Mouse (Mus musculus) induced T-regulatory cell, adult 2 months (primary cell): ENCODE results near the gene Trmt44.
A peak's percentile ranks its signal among the peaks of the same experiment; 100 is the strongest.

ENCODE experiments used
- DNase-seq: peaks from one replicate; pipeline ENCODE4 v3.0.0-alpha.2; 2012; ENCODE audit warnings: low read depth

The Trmt44 gene

GRCm38 (mm10) chr5:35574653-35575599, at the start of gene Trmt44:
Trmt44 (minus strand) TSS chr5:35575070.
- peak; percentile 91 for DNase-seq

GRCm38 (mm10) chr5:35623831-35624230, 49.0 kb upstream of the Trmt44 start:
- no peak for DNase-seq

DNA sequence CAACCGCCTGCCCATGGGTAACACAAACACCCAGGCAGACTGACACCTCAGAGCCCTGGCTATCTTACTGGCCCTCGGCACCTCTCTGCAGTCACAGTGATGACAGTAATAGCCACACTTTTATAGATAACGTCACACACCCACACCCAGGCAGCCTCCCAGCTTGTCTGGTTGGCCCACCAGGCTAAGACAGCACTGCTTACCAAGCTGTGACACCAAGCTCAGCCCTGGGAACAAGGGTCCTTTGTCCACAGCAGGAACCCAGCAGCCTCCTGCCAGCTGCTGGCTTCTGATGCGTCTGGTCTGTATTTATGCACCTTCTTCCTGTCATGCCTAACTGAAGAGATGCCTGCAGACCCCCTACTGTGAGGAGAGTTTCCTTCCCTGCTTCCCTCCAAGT, 46.2 kb upstream of the Trmt44 start:
- DNase-seq = no peak

DNA sequence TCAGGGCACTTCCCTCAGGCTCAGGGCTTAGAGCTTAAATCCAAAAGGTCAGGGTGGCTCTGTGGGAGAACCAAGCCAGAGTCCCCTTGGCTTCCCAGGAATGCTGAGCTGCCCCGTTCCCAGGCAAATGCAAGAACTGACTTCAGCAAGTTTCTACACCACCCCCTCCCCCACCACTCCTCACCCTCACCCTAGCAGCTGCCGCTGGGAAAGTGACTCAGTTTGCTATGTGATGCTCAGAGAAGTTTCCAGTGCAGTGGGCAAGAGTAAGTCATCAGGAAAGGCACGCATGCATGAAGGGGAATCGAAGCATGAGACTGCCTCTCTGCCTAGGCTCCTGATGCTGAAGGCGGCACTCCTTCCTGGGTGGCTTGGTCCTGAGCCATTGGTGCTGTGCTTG, 42.1 kb upstream of the Trmt44 start:
- DNase-seq = no peak

DNA sequence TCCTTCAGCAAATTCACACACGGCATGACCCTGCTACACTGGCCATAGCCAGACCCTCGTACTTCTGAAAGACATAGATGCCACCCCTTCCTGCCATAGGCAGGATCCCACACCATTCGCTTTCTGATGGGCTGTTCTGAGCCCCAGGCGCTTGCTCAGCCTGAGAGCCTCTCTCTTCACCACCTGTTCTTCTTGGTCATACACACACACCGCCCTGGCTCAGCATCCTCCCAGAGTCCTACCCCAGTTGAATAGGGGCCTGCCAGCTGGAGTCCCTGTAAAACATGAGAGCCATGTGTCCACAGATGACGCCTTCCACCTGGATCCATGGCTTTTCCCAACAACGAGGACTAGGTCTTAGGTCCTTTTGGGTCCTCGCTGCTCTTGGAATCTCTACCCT, 37.9 kb upstream of the Trmt44 start:
- no peak for DNase-seq

DNA sequence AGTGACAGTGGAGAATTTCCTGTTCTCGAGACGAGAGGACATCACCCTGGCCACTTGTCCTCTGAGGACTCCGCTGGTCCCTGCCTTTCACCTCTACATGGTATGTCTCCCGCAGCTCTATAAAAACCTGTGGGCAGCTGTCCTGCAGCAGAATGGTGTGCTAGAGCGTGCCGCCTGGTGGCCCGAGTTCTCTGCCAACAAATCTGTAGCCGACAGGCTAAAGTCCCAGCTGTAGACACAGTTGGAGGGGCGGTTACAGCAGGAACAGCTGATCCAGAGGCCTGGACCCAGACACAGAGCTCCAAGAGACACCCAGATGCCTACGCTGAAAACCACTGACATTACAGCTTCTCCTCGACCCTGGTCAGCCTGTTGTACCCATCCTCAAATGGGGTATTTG, 37.0 kb upstream of the Trmt44 start:
- no peak for DNase-seq

- no peak for DNase-seq
Measured at GRCm38 (mm10) chr5:35611170-35611569, 36.3 kb upstream of the Trmt44 start.

GRCm38 (mm10) chr5:35610381-35610780, 35.5 kb upstream of the Trmt44 start:
- DNase-seq = no peak

- no peak for DNase-seq
Measured at GRCm38 (mm10) chr5:35609971-35610370, 35.1 kb upstream of the Trmt44 start.

GRCm38 (mm10) chr5:35609381-35609780, 34.5 kb upstream of the Trmt44 start:
- peak; percentile 35 for DNase-seq

DNA sequence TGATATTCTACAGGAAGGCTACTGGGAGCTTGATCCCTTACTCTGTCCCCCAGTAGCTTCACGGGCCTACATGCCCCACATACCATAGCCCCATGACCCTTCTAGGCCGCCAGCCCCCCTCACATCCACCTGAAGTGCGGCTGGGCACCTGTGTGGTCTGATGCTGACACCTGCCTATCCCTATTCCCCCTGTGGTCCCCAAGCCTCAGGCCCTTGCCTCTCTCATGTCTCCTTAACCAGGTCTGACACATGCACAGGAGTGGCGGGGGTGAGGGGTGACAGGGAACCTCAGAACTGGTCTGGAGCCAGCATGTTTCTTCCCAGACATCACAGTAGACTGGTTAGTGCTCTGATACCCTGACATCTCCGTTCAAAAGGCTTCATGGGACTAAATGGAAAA, 33.7 kb upstream of the Trmt44 start:
- no peak for DNase-seq

DNA sequence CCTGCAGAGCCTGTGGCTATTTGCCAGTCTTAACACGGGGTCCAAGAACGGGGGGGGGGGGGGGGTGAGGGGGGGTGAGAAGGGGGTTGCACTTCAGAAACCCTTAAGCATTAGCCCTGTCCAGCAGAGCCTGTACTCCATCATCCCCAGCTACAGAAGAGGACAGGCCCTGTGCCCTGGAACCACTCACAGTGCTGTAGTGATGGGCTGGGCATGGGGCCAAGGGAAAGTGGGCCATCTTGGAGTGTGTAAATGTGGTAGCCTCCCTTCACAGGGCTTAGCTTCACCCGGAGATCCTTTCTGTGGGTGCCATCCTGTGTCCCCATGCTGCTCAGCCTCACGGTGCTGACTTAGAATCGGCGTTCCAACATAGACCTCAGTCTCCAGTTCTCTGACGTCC, 32.9 kb upstream of the Trmt44 start:
- DNase-seq = no peak

- DNase-seq = no peak
Measured at GRCm38 (mm10) chr5:35606800-35607199, 31.9 kb upstream of the Trmt44 start.

DNA sequence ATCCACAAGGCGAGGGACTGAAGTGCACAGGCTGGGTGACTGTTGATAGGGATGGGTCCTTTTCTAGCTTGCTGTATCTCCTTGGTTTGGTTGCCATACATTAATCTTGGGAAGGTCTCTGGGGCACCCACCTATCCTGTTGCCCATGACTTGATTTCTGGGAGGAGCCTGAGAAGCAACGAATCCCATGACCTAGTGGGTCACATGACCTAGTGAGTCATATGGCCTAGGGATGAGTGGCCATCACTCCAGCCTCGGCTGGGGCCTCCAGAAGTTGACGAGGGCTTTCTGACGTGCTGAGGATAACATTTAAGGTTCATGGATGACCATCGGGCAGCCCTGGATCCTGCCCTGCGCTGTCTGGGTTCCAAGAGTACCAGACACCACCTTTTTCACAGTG, 30.5 kb upstream of the Trmt44 start:
- DNase-seq = no peak

GRCm38 (mm10) chr5:35601526-35601925, 26.7 kb upstream of the Trmt44 start:
- DNase-seq = no peak

DNA sequence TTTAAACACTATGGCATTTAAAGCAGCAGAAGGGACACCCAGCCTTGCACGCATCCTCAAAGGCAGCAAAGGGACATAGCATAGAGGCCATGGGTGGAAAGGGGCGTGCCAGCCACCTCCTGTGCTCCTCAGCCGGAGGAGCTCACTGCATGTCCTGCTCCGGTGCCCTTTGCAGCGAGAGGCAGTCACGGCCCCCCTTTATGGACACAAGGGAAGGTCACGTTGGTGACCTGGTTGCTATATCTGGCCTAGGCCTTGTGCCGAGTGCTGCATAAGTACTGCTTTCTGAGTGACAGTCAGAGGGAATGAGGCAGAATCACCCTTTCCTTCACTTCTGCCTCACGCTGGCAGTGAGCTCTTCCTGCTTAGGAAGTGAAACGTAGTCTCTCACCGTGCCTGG, 25.4 kb upstream of the Trmt44 start:
- no peak for DNase-seq

DNA sequence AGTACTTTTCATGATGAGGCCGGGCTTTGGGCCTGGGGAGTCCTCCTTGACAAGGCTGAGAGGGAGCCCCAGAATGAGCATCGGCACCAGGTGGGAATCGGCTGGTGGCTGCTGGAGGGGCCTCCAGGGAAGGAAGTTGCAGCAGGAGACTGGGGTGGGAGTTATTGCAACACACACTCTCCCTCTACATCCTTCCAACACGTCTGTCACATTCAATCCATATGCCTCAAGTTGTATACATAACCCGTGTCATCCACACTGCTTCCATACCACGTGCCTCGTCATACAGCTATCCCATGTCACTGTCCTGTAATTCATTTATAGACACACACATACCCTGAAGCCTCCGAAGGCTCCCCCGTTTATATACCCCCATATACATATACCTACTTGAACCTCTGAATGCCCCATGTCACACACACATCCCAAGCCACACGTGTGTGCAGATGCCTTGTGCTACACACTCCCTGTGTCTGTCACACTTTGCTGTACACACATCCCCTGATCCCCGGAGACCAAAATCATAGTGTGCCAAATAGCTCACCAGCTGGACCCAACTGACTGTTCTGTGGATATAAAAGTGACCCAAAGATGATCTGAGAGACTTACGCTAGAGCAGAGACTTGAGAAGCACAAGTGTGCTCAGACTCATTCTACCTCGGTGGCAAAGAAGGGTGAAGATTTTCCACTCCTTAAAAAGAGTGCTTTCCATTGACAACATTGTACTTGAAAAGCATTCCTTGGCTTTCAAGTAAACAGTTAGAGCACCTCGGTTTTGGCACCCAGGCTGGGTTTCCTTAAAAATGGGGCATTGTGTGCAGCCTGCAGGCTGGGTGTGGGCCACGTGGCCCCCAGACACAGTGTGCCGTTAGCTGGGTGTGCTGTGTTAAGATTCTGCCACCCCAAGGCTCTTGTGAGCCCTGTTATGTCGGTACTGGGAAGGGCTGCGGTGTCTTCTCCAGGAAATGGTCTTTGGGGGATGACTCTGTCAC, 21.6 kb upstream of the Trmt44 start:
- no peak for DNase-seq

GRCm38 (mm10) chr5:35595706-35596105, 20.8 kb upstream of the Trmt44 start:
- DNase-seq = peak; percentile 79

GRCm38 (mm10) chr5:35594768-35595167, 19.9 kb upstream of the Trmt44 start:
- no peak for DNase-seq

GRCm38 (mm10) chr5:35593272-35593671, 18.4 kb upstream of the Trmt44 start:
- DNase-seq = no peak

GRCm38 (mm10) chr5:35592824-35593223, 18.0 kb upstream of the Trmt44 start:
- no peak for DNase-seq

- DNase-seq = peak; percentile 42
Measured at GRCm38 (mm10) chr5:35592081-35592736, 17.3 kb upstream of the Trmt44 start.
